Mouse (Mus musculus): ENCODE results near the gene Atad5.
A peak's percentile ranks its signal among the peaks of the same experiment; 100 is the strongest.
"Not testable (repeated sequence)": the region's sequence is repeated elsewhere in the genome, so short reads cannot be mapped to it uniquely, and the experiment has no call there.

The Atad5 gene

DNA sequence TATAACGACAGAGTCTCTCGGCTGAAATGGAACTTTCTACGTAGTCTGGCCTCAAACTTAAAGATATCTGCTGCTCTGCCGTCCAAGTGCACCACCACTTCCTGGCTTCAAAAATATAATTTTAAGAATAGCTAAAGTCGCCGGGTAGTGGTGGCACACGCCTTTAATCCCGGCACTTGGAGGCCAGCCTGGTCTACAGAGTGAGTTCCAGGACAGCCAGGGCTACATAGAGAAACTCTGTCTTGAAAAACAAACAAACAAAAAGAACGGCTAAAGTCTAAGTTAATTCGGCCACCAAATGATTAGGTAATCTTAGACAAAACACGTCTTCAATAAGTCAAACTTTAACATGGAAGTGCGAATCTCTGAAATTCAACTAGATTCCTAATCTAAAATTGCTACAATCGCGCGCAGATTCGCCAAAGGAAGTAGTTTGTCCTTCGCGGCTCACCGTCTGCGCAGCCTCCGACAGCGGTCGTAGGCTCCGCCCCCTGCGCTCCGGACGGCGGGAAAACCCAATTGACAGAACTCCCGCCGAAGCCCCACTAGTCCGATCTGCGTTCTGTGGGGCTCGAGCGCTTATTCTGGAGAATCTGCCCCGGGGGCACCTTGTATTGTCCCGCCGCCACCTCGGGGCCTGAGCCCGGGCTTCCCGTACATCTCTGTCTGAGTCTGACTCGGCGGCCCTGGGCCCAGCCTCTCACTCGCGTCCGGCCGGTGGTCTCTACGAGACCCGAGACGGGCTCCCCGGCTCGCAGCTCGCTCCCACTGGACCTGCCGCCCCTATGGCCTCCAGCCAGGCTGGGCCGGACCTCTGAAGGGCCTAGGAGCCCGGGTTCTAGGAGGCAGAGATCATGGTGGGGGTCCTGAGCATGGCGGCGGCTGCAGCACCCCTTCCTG, at the start of gene Atad5:
Gene Atad5 (plus strand): TSS at position 484 of the 900 bp plus-strand sequence.
- peak; percentile 87 for DNase-seq (ENCODE audit: extremely low spot score)

DNA sequence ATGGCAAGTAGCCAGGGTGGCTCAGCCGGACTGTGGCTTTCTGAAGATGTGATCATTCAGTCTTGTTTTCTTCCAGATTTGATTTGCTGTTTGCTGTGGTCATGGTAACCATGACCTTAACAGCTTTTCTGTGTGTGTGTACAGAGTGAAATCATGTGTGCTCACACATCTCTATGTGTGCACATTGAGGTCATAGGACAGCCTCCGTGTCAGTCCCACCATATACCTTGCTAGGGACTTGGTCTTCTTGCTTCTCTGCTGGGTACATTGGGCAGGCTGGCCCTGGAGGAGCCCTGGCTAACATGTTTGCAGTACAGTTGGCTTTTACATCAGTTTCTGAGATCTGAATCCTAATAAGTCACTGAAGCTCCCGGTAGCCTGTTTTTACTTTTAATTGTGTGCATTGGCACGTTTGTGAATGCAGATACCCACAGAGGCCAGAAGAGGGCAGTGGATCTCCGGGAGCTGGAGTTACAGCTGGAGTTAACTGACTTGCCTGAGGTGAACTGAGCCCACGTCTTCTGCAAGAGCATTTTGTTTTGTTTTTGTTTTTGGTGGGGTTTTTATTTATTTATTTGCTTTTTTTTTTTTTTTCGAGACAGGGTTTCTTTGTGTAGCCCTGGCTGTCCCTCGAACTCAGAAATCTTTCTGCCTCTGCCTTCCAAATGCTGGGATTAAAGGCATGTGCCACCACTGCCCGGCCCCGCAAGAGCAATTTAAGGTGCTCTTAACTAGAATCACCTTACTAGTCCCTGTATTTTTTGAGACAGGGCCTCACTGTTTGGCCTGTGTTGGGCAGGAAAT, 46.4 kb upstream of the Atad5 start:
- DNase-seq (ENCODE audit: extremely low spot score) = peak; percentile 25

DNA sequence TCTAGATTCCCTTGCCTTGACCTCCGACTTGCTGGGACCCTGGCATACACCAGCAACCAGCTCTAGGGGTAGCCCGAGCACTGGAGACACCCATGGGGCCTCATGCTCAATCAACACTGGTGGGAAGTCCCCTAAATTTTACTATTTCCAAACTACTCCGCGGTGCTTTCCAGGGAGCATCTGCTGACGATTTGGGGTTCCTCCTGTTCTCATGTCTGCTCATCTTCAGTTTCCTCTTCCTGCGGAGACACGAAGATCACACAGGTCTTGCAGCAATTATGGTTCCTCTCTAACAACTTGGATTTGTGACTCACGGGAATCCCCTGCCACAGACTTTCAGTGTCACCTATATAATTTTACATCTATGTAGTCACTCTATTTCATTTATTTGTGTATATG, 45.8 kb upstream of the Atad5 start:
- no peak for DNase-seq (ENCODE audit: extremely low spot score)

DNA sequence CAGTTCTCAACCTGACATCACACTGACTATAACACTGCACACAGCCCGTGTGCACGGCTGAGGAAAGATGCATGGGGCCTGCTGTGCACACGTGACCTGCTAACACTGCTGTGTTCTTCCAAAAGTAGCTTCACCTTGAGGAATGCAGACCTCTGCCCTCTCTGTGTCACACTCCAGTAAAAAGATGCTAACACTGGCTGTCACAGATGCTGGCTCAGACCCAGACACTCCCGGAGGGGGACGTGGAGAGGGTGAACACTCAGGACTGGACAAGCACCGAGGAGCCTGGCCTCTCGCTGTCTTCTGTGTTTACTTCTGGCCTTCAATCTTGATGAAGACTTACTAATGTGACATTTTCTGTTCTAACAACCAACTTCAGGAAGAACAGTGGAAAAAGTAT, 42.3 kb upstream of the Atad5 start:
- DNase-seq (ENCODE audit: extremely low spot score) = no peak

DNA sequence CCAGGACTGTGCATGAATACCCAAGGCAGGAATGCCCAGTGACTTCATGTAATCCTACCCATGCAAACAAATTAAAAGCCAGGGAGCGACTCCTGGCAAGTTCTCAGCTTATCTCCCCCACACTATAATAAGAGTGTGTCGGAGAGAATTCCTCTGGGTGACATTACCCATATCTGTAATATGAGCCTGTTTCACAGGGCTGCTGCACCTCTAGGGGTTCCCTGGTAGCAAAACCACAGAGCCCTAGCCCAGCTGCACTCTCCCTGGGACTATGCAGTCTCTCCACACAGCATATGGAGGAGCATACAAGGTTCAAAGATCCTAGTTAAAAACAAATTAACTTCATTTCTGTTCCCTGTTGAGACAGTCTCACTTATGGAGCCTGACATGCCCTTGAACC, 39.1 kb upstream of the Atad5 start:
- DNase-seq (ENCODE audit: extremely low spot score) = no peak

DNA sequence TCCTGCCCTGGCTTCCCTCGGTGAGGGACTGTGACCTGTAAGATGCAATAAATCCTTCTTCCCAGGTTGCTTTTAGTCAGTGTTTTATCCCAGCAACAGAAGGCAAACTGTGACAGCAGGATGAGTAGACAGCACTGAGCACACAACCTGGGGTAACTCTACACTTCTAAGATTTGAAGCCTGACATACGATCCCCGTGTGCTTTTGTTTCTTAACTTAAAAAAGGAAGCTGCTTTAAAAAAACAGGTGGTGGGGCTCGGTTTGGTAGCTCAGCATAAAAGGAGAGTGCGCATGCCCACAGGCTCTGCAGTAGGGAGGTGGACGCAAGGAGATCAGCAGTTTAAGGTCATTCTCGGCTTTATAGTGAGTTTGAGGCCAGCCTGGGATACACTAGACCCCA, 36.7 kb upstream of the Atad5 start:
- no peak for DNase-seq (ENCODE audit: extremely low spot score)

DNA sequence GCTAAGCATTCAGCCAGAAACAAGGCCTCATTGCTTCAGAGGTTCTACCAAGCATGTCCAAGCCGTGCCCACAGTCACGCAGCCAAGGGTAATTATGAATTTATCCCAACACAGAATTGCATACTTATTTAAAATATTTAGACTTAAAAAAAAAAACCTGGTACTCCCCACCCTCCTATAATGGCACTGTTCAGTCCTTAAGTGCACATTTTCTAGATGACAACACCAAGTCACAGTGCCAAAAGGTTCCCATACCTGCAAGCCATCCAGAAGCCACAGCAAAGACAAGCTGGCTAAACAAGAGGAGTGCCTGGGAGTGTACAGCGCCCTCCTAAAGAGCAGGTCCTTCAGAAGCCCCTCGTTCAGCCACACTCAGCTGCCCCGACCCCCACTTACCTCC, 36.0 kb upstream of the Atad5 start:
- no peak for DNase-seq (ENCODE audit: extremely low spot score)

DNA sequence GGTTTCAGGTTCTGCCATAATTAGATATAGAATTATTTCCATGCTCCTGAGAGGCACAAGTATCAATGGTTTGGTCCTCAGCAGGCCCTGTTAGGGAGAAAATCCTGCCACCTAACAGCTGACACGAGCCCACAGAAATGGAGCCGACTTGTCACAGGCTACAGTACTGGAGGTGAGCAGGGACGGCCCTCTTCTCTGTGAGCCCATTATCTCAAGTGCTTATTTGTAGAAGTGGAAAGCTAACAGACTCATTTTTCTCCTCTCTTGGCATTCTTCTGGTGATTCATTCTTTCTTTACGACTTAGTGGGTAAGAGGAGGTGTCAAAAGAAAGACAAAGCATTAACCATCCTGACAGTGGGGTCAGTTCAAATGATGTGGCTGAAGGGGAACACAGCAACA, 34.5 kb upstream of the Atad5 start:
- DNase-seq (ENCODE audit: extremely low spot score) = no peak

DNA sequence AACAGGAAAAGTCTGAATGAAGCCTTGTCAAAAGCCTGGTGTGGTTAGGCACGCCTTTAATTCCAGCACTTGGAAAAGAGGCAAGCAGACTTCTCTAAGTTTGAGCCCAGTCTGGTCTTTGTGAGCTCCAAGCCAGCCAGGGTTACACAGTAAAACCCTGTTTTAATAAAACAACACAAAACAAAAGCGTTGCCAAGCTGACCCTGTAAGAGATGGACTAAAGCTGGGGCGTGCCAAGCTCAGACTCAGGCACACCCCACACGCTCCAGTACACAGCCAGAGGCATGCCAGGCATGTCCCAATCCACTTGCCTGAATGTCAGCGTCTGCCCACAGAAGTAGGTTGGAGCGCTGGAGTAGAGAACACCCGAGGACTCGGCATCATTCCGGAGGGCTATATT, 33.1 kb upstream of the Atad5 start:
- DNase-seq (ENCODE audit: extremely low spot score) = no peak

DNA sequence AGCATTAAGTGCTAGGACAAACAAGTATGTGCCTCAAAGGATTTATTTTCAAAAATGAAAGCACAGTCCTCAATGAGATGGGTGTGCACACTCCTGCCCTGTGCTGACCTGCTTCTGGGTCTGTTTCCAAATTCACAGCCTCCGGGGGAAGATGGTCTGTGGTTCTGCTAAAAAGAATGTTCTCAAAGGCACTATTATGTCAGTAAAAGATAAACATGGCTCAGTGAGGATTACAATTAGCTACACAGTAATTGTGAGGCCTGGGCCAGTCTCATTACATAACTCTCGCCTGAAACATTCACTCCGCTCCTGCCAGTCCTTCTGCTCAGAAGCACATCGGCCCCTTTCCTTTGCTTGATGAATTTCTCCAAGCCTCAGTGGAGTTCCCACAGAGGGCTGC, 27.0 kb upstream of the Atad5 start:
- no peak for DNase-seq (ENCODE audit: extremely low spot score)

DNA sequence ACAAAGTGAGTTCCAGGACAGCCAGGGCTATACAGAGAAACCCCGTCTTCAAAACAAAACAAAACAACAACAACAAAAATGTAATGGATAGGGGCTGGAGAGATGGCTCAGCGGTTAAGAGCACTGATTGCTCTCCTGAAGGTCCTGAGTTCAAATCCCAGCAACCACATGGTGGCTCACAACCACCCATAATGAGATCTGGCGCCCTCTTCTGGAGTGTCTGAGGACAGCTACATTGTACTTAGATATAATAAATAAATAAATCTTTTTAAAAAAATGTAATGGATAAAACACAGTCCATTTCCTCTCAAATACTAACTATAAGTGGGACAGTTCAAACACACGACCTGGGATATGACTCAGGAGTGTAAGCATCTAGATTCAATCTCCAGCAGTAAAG, 22.8 kb upstream of the Atad5 start:
- DNase-seq (ENCODE audit: extremely low spot score) = not testable (repeated sequence)

DNA sequence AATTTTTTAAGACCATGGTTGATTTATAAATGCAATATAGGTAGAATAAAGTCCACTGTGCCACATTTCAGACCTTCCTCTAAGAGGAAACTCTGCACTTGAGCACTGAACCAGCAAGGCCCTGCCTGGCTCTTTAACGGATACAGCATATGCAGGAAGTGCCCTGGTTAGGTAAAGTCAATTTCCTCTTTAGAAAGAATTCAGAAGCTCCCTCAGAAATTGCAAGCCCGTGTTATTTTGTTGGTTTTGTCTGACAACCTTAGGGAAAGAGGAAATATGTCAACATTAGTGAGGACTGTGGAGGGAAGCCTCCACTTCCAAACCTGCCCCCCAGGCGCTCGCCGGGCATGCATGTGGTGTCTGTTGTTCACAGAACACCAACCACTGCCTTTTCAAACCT, 21.6 kb upstream of the Atad5 start:
- DNase-seq (ENCODE audit: extremely low spot score) = no peak

DNA sequence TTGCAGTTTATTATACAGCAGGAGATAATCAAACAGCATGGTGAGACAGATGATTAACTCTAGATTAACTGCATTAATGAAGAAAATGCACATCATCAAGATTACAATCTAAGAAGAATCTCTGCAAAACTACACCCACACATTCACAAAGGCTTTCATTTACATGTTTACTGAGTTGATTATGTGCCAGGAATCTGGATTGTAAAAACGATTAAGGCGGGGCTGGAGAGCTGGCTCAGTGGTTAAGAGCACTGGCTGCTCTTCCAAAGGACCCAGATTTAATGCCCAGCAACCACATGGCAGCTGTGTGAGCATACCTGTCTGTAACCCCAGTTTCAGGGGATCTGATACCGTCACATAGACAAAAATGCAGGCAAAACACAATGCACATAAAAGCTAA, 19.4 kb upstream of the Atad5 start:
- DNase-seq (ENCODE audit: extremely low spot score) = no peak

DNA sequence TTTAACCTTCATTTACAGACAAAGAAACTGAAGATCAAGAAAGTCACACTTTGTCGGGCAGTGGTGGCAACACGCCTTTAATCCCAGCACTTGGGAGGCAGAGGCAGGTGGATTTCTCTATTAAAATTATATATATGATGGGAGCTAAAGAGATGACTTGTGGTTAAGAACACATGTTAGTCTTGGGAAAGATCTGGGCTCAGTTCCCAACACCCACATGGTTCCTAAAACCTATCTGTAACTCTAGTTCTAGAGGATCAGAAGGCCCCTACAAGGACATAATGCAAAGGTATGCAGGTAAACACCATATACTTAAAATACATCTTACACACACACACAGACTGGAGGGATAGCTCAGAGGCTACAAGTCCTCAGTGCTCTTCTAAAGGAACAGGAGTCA, 18.2 kb upstream of the Atad5 start:
- no peak for DNase-seq (ENCODE audit: extremely low spot score)

DNA sequence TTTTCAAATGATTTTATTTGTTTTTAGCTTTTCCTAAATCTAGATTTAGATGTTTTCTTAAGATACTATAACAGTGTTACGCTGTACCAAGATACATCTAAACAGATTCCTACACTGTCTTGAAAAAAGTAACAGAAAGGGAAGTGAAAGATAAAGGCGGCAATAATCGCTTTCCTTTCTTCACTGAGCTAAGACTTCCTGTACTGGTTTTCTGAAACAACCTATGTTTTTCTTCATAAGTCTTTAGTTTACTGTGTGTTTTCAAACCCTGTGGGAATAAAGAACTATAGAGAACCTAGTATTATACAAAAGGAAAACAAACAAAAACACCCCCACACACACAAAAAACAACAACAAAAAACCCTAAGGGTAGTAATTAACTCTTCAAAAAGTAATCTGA, 16.8 kb upstream of the Atad5 start:
- no peak for DNase-seq (ENCODE audit: extremely low spot score)

DNA sequence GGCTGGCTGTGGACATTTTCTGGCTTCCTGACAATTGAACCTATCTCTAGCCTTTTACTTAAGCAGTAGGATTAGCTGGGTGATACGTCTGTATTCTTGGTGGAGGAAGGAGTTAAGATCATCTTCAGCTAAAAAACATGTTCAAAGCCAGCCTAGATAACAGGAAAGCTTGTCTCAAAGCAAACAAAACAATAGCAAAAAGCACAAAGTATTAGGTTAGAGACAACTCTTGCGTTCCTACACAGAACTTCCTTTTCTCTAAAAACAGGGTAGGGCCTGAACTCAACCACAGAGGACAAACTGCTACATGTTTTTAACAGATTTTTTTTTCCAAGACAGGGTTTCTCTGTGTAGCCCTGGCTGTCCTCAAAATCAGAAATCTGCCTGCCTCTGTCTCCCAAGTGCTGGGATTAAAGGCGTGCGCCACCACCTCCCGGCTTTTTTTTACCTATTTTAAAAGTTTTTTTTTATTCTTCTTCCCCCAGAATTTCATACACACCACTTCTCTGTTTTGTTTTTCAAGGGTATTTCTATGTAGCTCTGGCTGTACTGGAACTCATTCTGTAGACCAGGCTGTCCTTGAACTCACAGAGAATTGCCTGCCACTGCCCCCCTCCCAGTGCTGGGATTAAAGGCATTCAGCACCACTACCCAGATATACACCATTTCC, 13.5 kb upstream of the Atad5 start:
- DNase-seq (ENCODE audit: extremely low spot score) = no peak

DNA sequence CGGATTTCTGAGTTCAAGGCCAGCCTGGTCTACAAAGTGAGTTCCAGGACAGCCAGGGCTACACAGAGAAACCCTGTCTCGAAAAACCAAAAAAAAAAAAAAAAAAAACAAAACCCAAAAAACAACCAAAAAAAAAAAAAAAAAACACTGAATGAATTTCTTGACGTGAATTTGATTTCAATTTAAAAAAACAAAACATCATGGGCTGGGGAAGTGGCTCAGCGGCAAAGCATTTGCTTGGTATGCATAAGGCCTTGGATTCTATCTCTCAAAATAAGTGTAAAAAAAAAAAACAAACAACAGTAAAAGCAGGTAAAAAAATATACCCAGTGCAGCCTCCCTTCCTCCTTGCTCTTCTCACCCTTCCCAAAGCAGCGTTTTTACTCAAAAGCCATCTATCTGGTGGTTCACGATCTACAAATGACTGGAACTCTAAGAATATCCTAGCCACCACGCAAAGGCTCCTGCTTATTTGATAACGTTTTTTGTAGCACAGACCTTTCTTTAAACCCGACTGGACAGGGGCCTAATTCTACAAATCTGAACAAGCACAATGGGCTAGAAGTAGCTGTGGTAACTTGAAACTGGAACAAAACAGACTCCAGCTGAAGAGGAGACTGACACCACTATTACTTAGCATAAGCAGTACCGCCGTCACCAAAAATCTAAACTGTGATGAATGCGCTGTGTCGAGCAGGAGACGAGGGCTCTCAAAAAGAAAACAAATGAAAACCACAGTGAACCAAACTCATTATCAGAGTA, 11.2 kb upstream of the Atad5 start:
- DNase-seq (ENCODE audit: extremely low spot score) = no peak

DNA sequence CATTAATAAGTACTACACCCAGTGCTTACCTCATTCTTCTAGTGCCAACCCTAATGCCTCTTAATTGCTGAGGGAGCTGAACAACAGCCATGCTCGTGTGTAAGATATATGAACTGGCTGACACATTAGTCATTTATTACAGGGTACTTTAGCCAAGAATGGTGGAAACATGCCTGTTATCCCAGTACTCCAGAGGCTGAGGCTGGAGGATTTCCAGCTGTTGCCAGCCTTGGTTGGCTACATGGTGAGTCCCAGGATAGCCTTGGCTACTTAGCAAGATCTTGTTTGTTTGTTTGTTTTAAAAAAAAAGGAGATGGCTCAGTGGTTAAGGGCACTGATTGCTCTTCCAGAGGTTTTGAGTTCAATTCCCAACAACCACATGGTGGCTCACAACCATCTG, 10.4 kb upstream of the Atad5 start:
- no peak for DNase-seq (ENCODE audit: extremely low spot score)

DNA sequence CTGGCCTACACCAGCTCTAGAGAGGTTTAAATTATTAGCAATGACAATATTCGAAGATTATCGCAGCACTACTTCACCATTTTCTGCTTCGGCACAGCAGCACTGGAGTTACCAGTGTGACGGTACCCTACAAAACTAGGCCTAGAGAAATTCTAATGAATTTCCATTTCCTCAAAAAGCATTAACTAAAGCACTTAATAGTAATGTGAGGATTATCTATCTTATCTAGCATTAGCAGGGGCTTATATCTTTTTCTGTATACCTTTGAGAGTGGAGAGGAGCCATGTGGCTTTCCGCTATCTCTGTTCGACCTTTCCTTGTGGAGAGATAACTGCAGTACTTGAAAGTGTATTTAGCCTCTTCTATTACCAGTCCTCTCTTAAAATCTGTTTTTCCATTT, 9.4 kb upstream of the Atad5 start:
- no peak for DNase-seq (ENCODE audit: extremely low spot score)

DNA sequence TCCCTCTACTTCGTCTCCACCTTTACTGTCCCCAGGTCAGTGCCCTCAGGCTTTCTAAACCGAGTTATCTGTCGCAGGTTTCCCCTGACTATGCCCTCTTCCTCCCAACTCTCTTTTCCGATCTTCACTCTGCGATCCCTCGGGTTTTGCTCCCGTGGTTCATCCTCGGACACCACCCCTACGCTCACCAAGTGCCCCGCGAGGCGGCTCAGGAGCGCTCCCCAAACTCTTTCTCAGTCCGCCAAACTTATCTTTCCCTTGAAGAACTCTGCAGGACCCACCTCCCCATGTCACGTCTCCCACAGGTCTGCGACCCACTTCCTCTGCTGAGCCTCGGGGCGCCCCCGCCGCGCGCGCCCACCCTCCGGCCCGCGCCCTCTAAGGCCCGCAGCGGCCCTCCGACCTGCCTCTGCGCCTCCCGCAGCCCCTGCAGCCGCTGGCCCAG, 8.8 kb upstream of the Atad5 start:
- DNase-seq (ENCODE audit: extremely low spot score) = no peak

DNA sequence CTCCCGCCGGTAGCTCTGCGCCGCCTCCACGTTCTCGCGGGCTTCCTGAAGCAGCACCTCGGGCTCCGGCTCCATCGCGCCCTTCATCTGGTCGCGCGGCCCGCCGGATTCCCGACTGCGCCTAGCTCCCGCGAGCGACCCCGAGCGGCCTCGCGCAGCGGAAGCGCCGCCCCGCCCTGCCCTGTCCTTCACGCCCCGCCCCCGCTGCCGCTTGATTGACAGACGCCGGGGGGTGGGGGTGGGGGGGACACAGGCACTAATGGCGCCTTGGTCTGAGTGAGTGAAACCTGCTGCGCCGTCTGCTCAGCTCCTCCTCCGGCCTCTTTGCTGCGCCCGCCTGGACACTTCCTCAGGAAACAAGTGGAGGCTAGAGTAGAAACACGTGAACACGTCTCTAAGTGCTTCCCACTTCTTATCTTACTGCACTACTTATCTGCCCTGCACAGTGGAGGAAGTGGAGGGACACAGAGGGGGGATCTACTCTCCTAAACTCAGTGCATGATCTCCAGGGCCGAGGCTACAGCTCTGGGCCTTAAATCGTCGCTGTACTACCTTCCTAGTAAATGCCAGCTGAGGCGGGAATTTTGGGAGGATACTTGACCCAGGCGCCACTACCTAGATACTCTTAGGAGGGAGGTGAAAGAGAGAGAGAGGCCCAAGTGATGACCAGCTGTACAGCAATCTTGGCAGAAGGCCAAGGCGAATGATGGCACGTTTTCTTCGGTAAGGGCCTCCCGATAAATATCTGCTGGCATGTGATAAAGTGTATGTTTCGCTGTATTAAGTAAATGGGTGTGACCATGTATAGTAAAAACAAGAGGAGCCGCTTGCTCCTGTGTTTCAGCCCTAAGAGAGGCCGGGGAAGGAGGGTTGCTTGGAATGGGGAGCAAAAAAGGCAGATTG, 8.1 kb upstream of the Atad5 start, which contains the start of gene Crlf3:
Gene Crlf3 (minus strand): TSS at position 166 of the 903 bp plus-strand sequence.
- peak; percentile 98 for DNase-seq (ENCODE audit: extremely low spot score)

Data from embryo, embryonic 9.5 days (tissue).